Mouse (Mus musculus): ENCODE results near the gene Lrrc71.

Gene Lrrc71

GRCm38 (mm10) chr3:87763202-87763601, 14.8 kb upstream of the Lrrc71 start:
- DNase-seq = no peak

- no peak for DNase-seq
These were observed 13.3 kb upstream of the Lrrc71 start for GRCm38 (mm10) chr3:87761408-87762375.

GRCm38 (mm10) chr3:87758641-87759040, 10.2 kb upstream of the Lrrc71 start:
- DNase-seq = no peak

- DNase-seq = no peak
These were observed 8.1 kb upstream of the Lrrc71 start for GRCm38 (mm10) chr3:87756488-87756887.

- peak; percentile 92 for DNase-seq
These were observed 7.5 kb upstream of the Lrrc71 start for GRCm38 (mm10) chr3:87755964-87756363.

- DNase-seq = no peak
These were observed 5.4 kb upstream of the Lrrc71 start for GRCm38 (mm10) chr3:87753829-87754228.

GRCm38 (mm10) chr3:87752567-87752966, 4.1 kb upstream of the Lrrc71 start:
- DNase-seq = no peak

GRCm38 (mm10) chr3:87749977-87750376, 1.6 kb upstream of the Lrrc71 start:
- DNase-seq = no peak

GRCm38 (mm10) chr3:87749036-87749435, 611 bp upstream of the Lrrc71 start:
- peak; percentile 69 for DNase-seq

GRCm38 (mm10) chr3:87745036-87745659, 3.3 kb downstream of the Lrrc71 start:
- DNase-seq = no peak

GRCm38 (mm10) chr3:87743927-87744326, 4.5 kb downstream of the Lrrc71 start:
- no peak for DNase-seq

GRCm38 (mm10) chr3:87742735-87743134, 5.7 kb downstream of the Lrrc71 start:
- no peak for DNase-seq

GRCm38 (mm10) chr3:87742013-87742412, 6.4 kb downstream of the Lrrc71 start:
- no peak for DNase-seq

- DNase-seq = no peak
These were observed 9.5 kb downstream of the Lrrc71 start for GRCm38 (mm10) chr3:87738906-87739305.

- DNase-seq = no peak
These were observed 13.1 kb downstream of the Lrrc71 start for GRCm38 (mm10) chr3:87735335-87735734.

GRCm38 (mm10) chr3:87733984-87734761, 14.3 kb downstream of the Lrrc71 start:
- DNase-seq = no peak

GRCm38 (mm10) chr3:87733098-87733497, 15.3 kb downstream of the Lrrc71 start:
- DNase-seq = no peak

- no peak for DNase-seq
These were observed 19.7 kb downstream of the Lrrc71 start for GRCm38 (mm10) chr3:87728696-87729095.

GRCm38 (mm10) chr3:87726191-87726590, 22.2 kb downstream of the Lrrc71 start:
- no peak for DNase-seq

GRCm38 (mm10) chr3:87725396-87726160, 22.8 kb downstream of the Lrrc71 start:
- no peak for DNase-seq

- DNase-seq = no peak
These were observed 23.9 kb downstream of the Lrrc71 start for GRCm38 (mm10) chr3:87724556-87724955.

- DNase-seq = no peak
These were observed 29.9 kb downstream of the Lrrc71 start for GRCm38 (mm10) chr3:87718525-87718924.

All from lung, postnatal 14 days (tissue).